Mouse (Mus musculus) CH12.LX (cell line): ENCODE measurements at regions not wholly inside any gene's neighbourhood (a gene's known extent, or its start where the extent isn't known, plus 50 kb on each side); places are given as distances from the start of the nearest gene placed in this dataset.

Experiments
- CHD1 ChIP-seq: IDR thresholded peaks from 2 replicates; pipeline ENCODE4 v1.6.1; 2012; ENCODE audit warnings: low read depth, low read length, improper control_type of control experiment, inconsistent platforms
- GABPA ChIP-seq: IDR thresholded peaks from 2 replicates; pipeline ENCODE4 v1.6.1; 2012; ENCODE audit warnings: low read depth, low read length, improper control_type of control experiment, inconsistent platforms; ENCODE audit not compliant: insufficient replicate concordance
- RCOR1 ChIP-seq: conservative IDR thresholded peaks from 2 replicates; pipeline ENCODE4 v1.6.1; 2012; ENCODE audit warnings: low read depth, mild to moderate bottlenecking, inconsistent platforms, low read length, improper control_type of control experiment

DNA sequence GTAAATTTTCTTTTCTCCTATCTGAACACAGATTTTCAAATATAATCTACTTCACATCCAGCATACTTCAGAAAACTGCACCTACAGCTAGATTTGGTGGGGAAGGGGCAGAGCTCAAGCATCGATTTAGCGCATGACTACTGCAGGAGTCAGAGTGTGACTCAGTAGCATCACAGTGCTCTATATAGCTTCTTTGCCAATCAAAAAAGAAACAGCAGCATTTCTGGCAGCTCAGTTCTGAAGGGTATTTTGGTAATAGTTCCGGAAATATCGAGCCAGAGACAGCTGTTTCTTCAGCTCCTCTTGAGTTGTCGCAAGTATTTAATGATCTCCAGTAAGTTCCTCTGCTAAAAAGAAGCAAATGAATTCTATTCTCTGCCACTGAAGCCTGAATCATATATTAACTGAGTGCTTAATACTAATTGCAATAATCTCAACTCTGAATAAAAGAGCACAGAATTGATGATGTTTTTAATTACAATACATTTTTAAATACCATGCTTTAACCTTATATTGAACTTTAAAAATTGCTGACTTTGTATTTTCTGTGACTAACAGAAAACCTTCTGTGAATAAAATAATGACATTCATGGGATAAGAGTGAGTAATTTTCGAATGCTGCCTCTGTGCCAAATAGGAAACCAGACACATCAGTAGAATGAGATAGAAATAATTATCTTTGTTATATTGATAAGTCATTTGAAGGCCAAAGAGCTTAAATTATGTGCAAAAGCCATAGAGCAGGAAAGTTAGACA, 680.2 kb downstream of the Pdha2 start:
- no peak for TF ChIP-seq GABPA
- no peak for TF ChIP-seq RCOR1
- no peak for TF ChIP-seq CHD1
